Mouse (Mus musculus): ENCODE measurements around the gene Hist1h1e.
"Not testable (repeated sequence)": the region's sequence is repeated elsewhere in the genome, so short reads cannot be mapped to it uniquely, and the experiment has no call there.

The Hist1h1e gene

GRCm38 (mm10) chr13:23592614-23593013 lies 29.7 kb downstream of the Hist1h1e start:
- no peak for DNase-seq (ENCODE audit: extremely low read depth, insufficient read length, low spot score)

- not testable (repeated sequence) for DNase-seq (ENCODE audit: extremely low read depth, insufficient read length, low spot score)
Measured at GRCm38 (mm10) chr13:23591886-23592285, 30.5 kb downstream of the Hist1h1e start.

GRCm38 (mm10) chr13:23591206-23591605 lies 31.2 kb downstream of the Hist1h1e start:
- no peak for DNase-seq (ENCODE audit: extremely low read depth, insufficient read length, low spot score)

GRCm38 (mm10) chr13:23586940-23587225 lies 35.5 kb downstream of the Hist1h1e start:
- DNase-seq (ENCODE audit: extremely low read depth, insufficient read length, low spot score) = peak; percentile 45

- DNase-seq (ENCODE audit: extremely low read depth, insufficient read length, low spot score) = no peak
Measured at GRCm38 (mm10) chr13:23586099-23586939, 36.0 kb downstream of the Hist1h1e start.

- peak; percentile 90 for DNase-seq (ENCODE audit: extremely low read depth, insufficient read length, low spot score)
Measured at GRCm38 (mm10) chr13:23585442-23586098, 36.8 kb downstream of the Hist1h1e start.

GRCm38 (mm10) chr13:23585029-23585441 lies 37.3 kb downstream of the Hist1h1e start:
- DNase-seq (ENCODE audit: extremely low read depth, insufficient read length, low spot score) = peak; percentile 68

GRCm38 (mm10) chr13:23584331-23584730 lies 38.0 kb downstream of the Hist1h1e start:
- DNase-seq (ENCODE audit: extremely low read depth, insufficient read length, low spot score) = peak; percentile 35

- peak; percentile 41 for DNase-seq (ENCODE audit: extremely low read depth, insufficient read length, low spot score)
Measured at GRCm38 (mm10) chr13:23583387-23584068, 38.8 kb downstream of the Hist1h1e start.

GRCm38 (mm10) chr13:23582219-23583056 lies 39.9 kb downstream of the Hist1h1e start:
- peak; percentile 58 for DNase-seq (ENCODE audit: extremely low read depth, insufficient read length, low spot score)

- DNase-seq (ENCODE audit: extremely low read depth, insufficient read length, low spot score) = peak; percentile 98
Measured at GRCm38 (mm10) chr13:23581408-23582218, 40.7 kb downstream of the Hist1h1e start, which contains the start of gene Hist1h4d. Gene Hist1h4d (plus strand): TSS chr13:23581598.

GRCm38 (mm10) chr13:23577835-23578234 lies 44.5 kb downstream of the Hist1h1e start:
- DNase-seq (ENCODE audit: extremely low read depth, insufficient read length, low spot score) = peak; percentile 18

- peak; percentile 48 for DNase-seq (ENCODE audit: extremely low read depth, insufficient read length, low spot score)
Measured at GRCm38 (mm10) chr13:23576906-23577639, 45.3 kb downstream of the Hist1h1e start.

GRCm38 (mm10) chr13:23576351-23576881 lies 45.9 kb downstream of the Hist1h1e start:
- DNase-seq (ENCODE audit: extremely low read depth, insufficient read length, low spot score) = peak; percentile 53

- peak; percentile 78 for DNase-seq (ENCODE audit: extremely low read depth, insufficient read length, low spot score)
Measured at GRCm38 (mm10) chr13:23575864-23576313, 46.5 kb downstream of the Hist1h1e start.

GRCm38 (mm10) chr13:23575271-23575851 lies 47.0 kb downstream of the Hist1h1e start, which contains the start of gene Hist1h3d:
Gene Hist1h3d (plus strand): TSS chr13:23575763.
- peak; percentile 88 for DNase-seq (ENCODE audit: extremely low read depth, insufficient read length, low spot score)

GRCm38 (mm10) chr13:23574546-23575170 lies 47.7 kb downstream of the Hist1h1e start:
- peak; percentile 75 for DNase-seq (ENCODE audit: extremely low read depth, insufficient read length, low spot score)

Measured in 3134 (cell line).